Mouse (Mus musculus): ENCODE measurements around the gene Cmya5. TPM values are rescaled to one million over a fixed set of nuclear protein-coding genes. Genes with fewer than 3 reads are reported as not detected.

Gene Cmya5
- polyA plus RNA-seq, 1 experiment from 2014 or later, result 0.39 TPM

DNA sequence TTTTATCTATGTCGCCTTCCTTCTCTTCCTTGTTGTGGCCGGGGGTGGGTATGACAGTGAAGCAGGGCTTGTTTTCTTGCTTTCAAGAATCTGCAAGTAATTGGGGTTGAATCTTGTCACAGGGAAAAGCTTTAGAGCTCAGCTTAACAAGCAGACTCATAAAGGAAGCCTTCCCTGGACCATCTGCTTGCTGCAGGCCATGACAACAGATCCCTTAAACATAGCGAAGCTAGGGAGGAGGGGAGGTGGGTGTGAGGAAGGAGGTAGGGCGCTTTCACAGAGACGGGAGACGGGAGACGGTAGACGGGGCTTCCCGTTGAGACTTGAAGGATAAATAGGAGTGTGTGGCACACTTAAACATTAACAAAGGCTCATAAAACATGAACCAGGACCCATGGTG lies 144.7 kb downstream of the Cmya5 start:
- Histone ChIP-seq H3K9me3 (ENCODE audit: control insufficient read depth, low read length) (no peaks in the 10 kb centered on the region), H3K4me3 (ENCODE audit: low read depth, low read length) (no peak overlapping the region), H3K9ac (replicated peaks; ENCODE audit: low read depth, low read length) (no peak overlapping the region), H3K27me3 (ENCODE audit: control insufficient read depth, insufficient read depth, low read length) (no peaks in the 10 kb centered on the region), H3K4me2 (ENCODE audit: low read depth, low read length) (no peak overlapping the region), H3K4me1 (ENCODE audit: control insufficient read depth, insufficient read depth, low read length) (peaks cover 3% of the 10 kb centered on the region; the same call in 1 of the 2 replicates), H3K36me3 (ENCODE audit: control insufficient read depth, insufficient read depth, low read length) (no peaks in the 10 kb centered on the region), H3K27ac (ENCODE audit: low read depth, low read length) (no peak overlapping the region)
- ATAC-seq (ENCODE audit: low read depth), result no peak; the same call in 1 of the 2 replicates
- 43% methylated on average over 9 of the region's 9 CpGs for WGBS

- Histone ChIP-seq H3K9ac (replicated peaks; ENCODE audit: low read depth, low read length) (no peak overlapping the region), H3K9me3 (ENCODE audit: control insufficient read depth, low read length) (no peaks in the 10 kb centered on the region), H3K36me3 (ENCODE audit: control insufficient read depth, insufficient read depth, low read length) (no peaks in the 10 kb centered on the region)
Measured at GRCm38 (mm10) chr13:92994743-92995142, 149.8 kb downstream of the Cmya5 start.

DNA sequence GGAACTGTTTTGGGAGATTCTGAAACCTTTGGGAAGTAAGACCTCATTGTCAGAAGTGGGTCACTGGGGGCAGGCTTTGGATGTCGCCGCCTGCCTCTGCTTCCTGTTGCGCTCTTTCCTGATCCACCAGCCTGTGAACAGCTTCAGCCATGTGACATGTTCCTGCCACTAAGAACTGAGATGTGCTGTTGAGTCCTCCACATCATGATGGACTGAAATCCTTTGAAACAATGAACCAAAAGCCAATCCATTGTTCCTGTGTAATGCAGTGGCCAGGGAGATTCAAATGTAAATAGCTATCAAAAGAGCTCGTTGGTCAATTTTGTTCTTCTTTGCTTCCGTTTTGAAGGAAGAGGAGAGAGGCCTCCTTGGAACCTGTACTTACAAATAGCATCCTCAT lies 151.7 kb downstream of the Cmya5 start:
- Histone ChIP-seq H3K36me3 (ENCODE audit: control insufficient read depth, insufficient read depth, low read length) (no peaks in the 10 kb centered on the region), H3K4me2 (ENCODE audit: low read depth, low read length) (no peak overlapping the region), H3K27ac (ENCODE audit: low read depth, low read length) (no peak overlapping the region), H3K4me3 (ENCODE audit: low read depth, low read length) (no peak overlapping the region), H3K4me1 (ENCODE audit: control insufficient read depth, insufficient read depth, low read length) (no peaks in the 10 kb centered on the region), H3K9ac (replicated peaks; ENCODE audit: low read depth, low read length) (no peak overlapping the region), H3K9me3 (ENCODE audit: control insufficient read depth, low read length) (no peaks in the 10 kb centered on the region), H3K27me3 (ENCODE audit: control insufficient read depth, insufficient read depth, low read length) (no peaks in the 10 kb centered on the region)
- ATAC-seq (ENCODE audit: low read depth), result no peak
- WGBS, result 81% methylated on average over 5 of the region's 5 CpGs

More at GRCm38 (mm10) chr13:92994743-92995142, 149.8 kb downstream of the Cmya5 start:
- Histone ChIP-seq H3K27me3 (ENCODE audit: control insufficient read depth, insufficient read depth, low read length) (no peaks in the 10 kb centered on the region), H3K4me3 (ENCODE audit: low read depth, low read length) (no peak overlapping the region), H3K4me2 (ENCODE audit: low read depth, low read length) (no peak overlapping the region), H3K27ac (ENCODE audit: low read depth, low read length) (no peak overlapping the region), H3K4me1 (ENCODE audit: control insufficient read depth, insufficient read depth, low read length) (peaks cover 2% of the 10 kb centered on the region; the same call in 1 of the 2 replicates)
- no peak for ATAC-seq (ENCODE audit: low read depth)

Other genes with a start within 250 kb of the Cmya5 start
- gene Tent2, start 47.7 kb upstream of the Cmya5 start, polyA plus RNA-seq (2014; fragmentation: Nextera tagmentation; extraction: Ambion mirVana), result 48.6 and 54.6 TPM in 2 replicates
- 20.4 and 24.4 TPM in 2 replicates for gene Homer1, start 154.9 kb upstream of the Cmya5 start, polyA plus RNA-seq (2014; fragmentation: Nextera tagmentation; extraction: Ambion mirVana)